Mouse (Mus musculus): Measurements from ENCODE around the gene Trim17. TPM values are rescaled to one million over a fixed set of nuclear protein-coding genes. Genes with fewer than 3 reads are reported as not detected.

The Trim17 gene
- total and polyA plus RNA-seq, 2 experiments from 2014 or later: 0.65 to 4.0 TPM

DNA sequence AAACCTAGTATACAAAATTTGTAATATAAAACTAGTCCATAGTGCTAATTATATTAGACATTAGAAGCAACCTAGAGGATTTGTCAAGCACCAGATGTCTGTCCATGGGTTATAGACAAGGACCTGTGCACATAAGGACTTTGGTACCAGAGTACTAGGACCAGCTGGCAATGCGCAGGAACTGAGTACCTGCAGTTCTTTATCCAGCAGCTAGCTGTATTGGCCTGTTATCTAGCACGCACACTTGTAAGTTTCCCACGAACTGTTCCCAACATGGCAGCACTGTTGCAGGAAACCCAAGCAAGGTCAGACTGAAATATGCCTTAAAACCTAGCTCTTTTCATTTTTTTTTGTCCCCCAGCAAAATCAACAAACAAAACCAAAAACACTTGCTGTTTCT lies 24.2 kb upstream of the Trim17 start:
- no peak overlapping the region for H3K27ac ChIP-seq (ENCODE audit: low read depth, low read length)
- H3K4me3 ChIP-seq (ENCODE audit: low read depth, low read length): no peak overlapping the region
- DNase-seq (no peak), ATAC-seq (no peak)
- H3K36me3 ChIP-seq (ENCODE audit: insufficient read depth): peaks cover 38% of the 10 kb centered on the region
- H3K4me2 ChIP-seq (ENCODE audit: low read depth): no peak overlapping the region
- TF ChIP-seq CTCF (IDR thresholded peaks at IDR 0.05; ENCODE audit: low read depth): no peak
- peaks cover 3% of the 10 kb centered on the region; the same call in 1 of the 2 replicates for H3K4me1 ChIP-seq (ENCODE audit: insufficient read depth)
- no peaks in the 10 kb centered on the region for H3K27me3 ChIP-seq (ENCODE audit: insufficient read depth, low read length)
- H3K9ac ChIP-seq: no peak overlapping the region
- 94% methylated on average over 3 of the region's 3 CpGs for WGBS
- no peaks in the 10 kb centered on the region for H3K9me3 ChIP-seq (ENCODE audit: low read length)

DNA sequence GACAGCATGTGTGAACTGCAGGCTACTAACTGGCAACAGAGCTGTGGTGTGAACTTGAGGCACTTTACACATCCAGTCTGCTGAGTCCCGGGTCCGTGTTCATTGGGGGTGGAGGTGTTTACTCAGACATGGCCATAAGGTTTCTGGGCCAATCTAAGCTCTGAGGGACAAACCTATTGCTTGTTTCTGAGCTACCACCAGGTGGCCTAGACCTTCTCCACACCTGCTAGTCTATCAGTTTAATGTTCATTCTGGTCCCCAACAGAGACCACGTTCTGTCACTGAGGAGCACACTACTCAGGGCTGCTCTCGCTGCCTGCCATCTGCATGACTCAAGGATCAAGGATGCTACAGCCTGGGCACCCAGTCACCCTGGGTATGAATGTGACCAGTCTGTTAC lies 22.9 kb upstream of the Trim17 start:
- Histone ChIP-seq H3K9ac (no peak overlapping the region), H3K9me3 (ENCODE audit: low read length) (no peaks in the 10 kb centered on the region), H3K27ac (ENCODE audit: low read depth, low read length) (no peak overlapping the region), H3K4me3 (ENCODE audit: low read depth, low read length) (no peak overlapping the region), H3K4me1 (ENCODE audit: insufficient read depth) (peaks cover 3% of the 10 kb centered on the region; the same call in 1 of the 2 replicates), H3K27me3 (ENCODE audit: insufficient read depth, low read length) (no peaks in the 10 kb centered on the region), H3K4me2 (ENCODE audit: low read depth) (no peak overlapping the region), H3K36me3 (ENCODE audit: insufficient read depth) (peaks cover 47% of the 10 kb centered on the region)
- no peak for DNase-seq
- WGBS: 81% methylated on average over 4 of the region's 4 CpGs
- TF ChIP-seq CTCF (IDR thresholded peaks at IDR 0.05; ENCODE audit: low read depth): peak; percentile 41
- peak; percentile 15; the same call in 1 of the 2 replicates for ATAC-seq

DNA sequence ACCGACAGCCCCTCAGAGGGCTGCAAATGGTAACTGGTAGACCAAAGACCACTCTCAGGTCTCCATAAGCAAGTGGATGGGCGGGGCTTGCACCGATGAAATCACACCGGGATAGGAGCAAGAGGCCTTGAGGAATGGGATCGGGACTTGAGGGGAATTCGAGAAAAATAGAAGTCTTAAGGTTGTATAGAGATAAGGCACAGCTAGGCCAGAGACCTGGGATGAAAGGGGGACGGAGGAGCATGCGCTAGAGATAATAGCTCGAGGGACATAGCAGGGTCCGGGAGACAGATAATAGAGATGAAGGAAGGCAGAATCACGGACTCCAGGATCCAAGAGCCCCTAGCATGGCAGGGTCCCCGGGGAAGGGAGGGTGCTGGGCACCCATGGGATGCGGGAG lies 16.6 kb upstream of the Trim17 start:
- no peaks in the 10 kb centered on the region for H3K27me3 ChIP-seq (ENCODE audit: insufficient read depth, low read length)
- no peaks in the 10 kb centered on the region for H3K9me3 ChIP-seq (ENCODE audit: low read length)
- H3K9ac ChIP-seq: peak overlapping the region; percentile 83
- H3K4me3 ChIP-seq (ENCODE audit: low read depth, low read length): peak overlapping the region; percentile 80
- DNase-seq (peak; percentile 41), ATAC-seq (no peak)
- WGBS: 2% methylated on average over 13 of the region's 13 CpGs
- TF ChIP-seq CTCF (IDR thresholded peaks at IDR 0.05; ENCODE audit: low read depth): no peak
- peaks cover 29% of the 10 kb centered on the region for H3K36me3 ChIP-seq (ENCODE audit: insufficient read depth)
- peak overlapping the region; percentile 93 for H3K27ac ChIP-seq (ENCODE audit: low read depth, low read length)
- H3K4me1 ChIP-seq (ENCODE audit: insufficient read depth): peaks cover 14% of the 10 kb centered on the region
- peak overlapping the region; percentile 81 for H3K4me2 ChIP-seq (ENCODE audit: low read depth)

DNA sequence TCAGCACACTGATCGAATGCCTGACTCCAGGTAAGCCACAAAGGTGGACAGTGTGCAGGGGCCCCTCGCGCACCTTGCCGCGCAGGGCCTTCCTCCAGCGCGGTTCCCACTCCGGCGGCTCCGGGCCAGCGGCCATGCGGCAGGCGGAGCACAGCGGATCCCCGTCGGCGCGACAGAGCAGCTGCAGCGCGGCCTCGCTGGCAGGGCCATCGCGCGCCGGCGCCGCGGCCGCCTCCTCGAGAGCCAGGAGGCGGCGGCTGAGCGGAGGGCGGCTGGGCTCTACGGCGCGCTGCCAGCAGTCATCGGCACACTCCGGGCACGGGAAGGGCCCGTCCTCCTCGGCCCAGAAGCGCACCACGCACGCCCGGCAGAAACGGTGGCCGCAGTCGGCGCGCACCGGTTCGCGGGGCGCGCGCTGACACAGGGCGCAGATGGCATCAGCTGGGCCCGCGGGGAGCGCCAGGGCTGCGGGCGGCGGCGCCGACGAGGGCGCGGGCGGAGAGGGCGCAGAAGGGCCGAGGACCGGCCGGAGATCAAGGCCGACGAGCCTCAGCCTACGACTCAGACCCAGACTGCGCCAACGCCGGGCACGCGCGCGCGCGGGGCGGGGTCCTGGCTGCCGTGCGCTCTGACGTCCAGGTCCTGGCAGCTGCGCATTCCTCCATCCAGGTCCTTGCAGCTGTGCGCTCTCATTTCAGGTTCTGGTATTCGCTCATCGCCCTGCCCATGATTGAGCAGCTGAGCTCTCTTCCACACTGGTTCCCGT lies 16.0 kb upstream of the Trim17 start, which contains the start of gene Rnf187:
Gene Rnf187, minus strand, starts transcription at position 595 of the 766 bp plus-strand sequence.
- Histone ChIP-seq H3K4me2 (ENCODE audit: low read depth) (peak within 1 kb of the TSS; percentile 81), H3K9ac (peak within 1 kb of the TSS; percentile 83), H3K4me3 (ENCODE audit: low read depth, low read length) (peak within 1 kb of the TSS; percentile 80), H3K27me3 (ENCODE audit: insufficient read depth, low read length) (no peaks in the 10 kb centered on the region), H3K36me3 (ENCODE audit: insufficient read depth) (peaks cover 23% of the 10 kb centered on the region), H3K9me3 (ENCODE audit: low read length) (no peaks in the 10 kb centered on the region), H3K27ac (ENCODE audit: low read depth, low read length) (peak within 1 kb of the TSS; percentile 93), H3K4me1 (ENCODE audit: insufficient read depth) (peaks cover 14% of the 10 kb centered on the region)
- 2% methylated on average over 89 of the region's 95 CpGs for WGBS
- ATAC-seq (peak; percentile 96), DNase-seq (peak; percentile 95)
- TF ChIP-seq CTCF (IDR thresholded peaks at IDR 0.05; ENCODE audit: low read depth): no peak; the same call in 1 of the 2 replicates

DNA sequence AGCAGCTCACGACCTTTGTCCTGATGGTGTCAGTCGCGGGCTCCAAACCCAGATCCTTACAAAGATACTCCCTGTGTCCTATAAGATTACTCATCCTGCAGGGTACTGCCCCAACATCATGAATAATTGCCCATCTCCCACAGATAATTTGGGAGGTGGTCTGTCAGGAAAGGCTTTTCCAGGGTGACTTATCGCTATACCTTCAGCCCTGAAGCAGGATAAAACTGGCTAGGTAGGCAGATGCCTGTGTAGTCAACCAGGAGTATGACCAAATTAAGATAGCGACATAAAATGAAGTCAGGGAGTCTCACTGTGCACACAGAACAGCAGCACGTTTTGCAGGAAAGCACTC lies 15.4 kb upstream of the Trim17 start:
- Histone ChIP-seq H3K9me3 (ENCODE audit: low read length) (no peaks in the 10 kb centered on the region), H3K4me1 (ENCODE audit: insufficient read depth) (peaks cover 14% of the 10 kb centered on the region), H3K4me3 (ENCODE audit: low read depth, low read length) (peak overlapping the region; percentile 80), H3K27me3 (ENCODE audit: insufficient read depth, low read length) (no peaks in the 10 kb centered on the region), H3K27ac (ENCODE audit: low read depth, low read length) (peak overlapping the region; percentile 93), H3K36me3 (ENCODE audit: insufficient read depth) (peaks cover 18% of the 10 kb centered on the region), H3K9ac (peak overlapping the region; percentile 83), H3K4me2 (ENCODE audit: low read depth) (peak overlapping the region; percentile 81)
- WGBS: 13% methylated on average over 6 of the region's 6 CpGs
- no peak for DNase-seq
- no peak for TF ChIP-seq CTCF (IDR thresholded peaks at IDR 0.05; ENCODE audit: low read depth)
- peak; percentile 16; the same call in 1 of the 2 replicates for ATAC-seq

DNA sequence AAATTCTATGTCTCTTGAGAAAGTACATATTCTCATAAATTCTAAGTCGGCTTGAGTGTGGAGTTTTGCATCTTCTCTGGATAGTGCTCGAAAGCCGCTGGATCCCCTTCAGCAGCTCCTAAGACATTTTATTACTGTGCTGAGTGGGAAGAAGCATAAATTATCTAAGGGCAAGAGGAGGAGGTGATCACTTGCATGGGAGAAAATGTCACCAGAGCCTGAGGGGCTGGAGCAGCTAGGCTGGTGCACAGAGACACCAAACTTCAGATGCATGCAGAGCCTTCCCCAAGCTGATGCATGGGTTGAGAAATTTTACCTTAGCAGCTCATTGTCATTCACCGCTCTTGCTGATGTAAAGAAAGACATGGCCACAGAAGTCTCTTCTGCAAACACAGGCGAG lies 10.3 kb upstream of the Trim17 start:
- Histone ChIP-seq H3K9ac (no peak overlapping the region), H3K4me3 (ENCODE audit: low read depth, low read length) (no peak overlapping the region), H3K4me1 (ENCODE audit: insufficient read depth) (peaks cover 5% of the 10 kb centered on the region; the same call in 1 of the 2 replicates), H3K27me3 (ENCODE audit: insufficient read depth, low read length) (no peaks in the 10 kb centered on the region), H3K9me3 (ENCODE audit: low read length) (no peaks in the 10 kb centered on the region), H3K27ac (ENCODE audit: low read depth, low read length) (no peak overlapping the region), H3K36me3 (ENCODE audit: insufficient read depth) (no peaks in the 10 kb centered on the region), H3K4me2 (ENCODE audit: low read depth) (no peak overlapping the region)
- ATAC-seq (no peak), DNase-seq (no peak)
- 75% methylated on average over 5 of the region's 5 CpGs for WGBS
- TF ChIP-seq CTCF (IDR thresholded peaks at IDR 0.05; ENCODE audit: low read depth): no peak

DNA sequence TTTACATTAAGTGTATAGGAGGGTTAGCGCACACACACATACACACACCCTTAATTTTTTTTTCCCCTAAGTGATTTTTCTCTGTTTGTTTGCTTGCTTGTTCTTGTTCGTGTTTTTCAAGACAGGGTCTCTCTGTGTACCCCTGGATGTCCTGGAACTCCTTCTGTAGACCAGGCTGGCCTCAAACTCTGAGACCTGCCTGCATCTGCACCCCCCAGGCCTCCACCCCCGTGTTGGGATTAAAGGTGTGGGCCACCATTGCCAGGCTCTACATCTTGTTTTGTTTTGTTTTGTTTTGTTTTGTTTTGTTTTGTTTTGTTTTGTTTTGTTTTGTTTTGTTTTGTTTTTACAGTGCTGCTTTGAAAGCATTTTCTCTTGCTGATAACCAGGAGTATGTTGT lies 7.2 kb upstream of the Trim17 start:
- ATAC-seq (no peak), DNase-seq (no peak)
- peak overlapping the region; percentile 65; the same call in 1 of the 2 replicates for H3K9ac ChIP-seq
- no peak overlapping the region for H3K4me3 ChIP-seq (ENCODE audit: low read depth, low read length)
- H3K9me3 ChIP-seq (ENCODE audit: low read length): no peaks in the 10 kb centered on the region
- no peaks in the 10 kb centered on the region for H3K36me3 ChIP-seq (ENCODE audit: insufficient read depth)
- no peaks in the 10 kb centered on the region for H3K27me3 ChIP-seq (ENCODE audit: insufficient read depth, low read length)
- no peak for TF ChIP-seq CTCF (IDR thresholded peaks at IDR 0.05; ENCODE audit: low read depth)
- peak overlapping the region; percentile 64 for H3K4me2 ChIP-seq (ENCODE audit: low read depth)
- peak overlapping the region; percentile 98 for H3K27ac ChIP-seq (ENCODE audit: low read depth, low read length)
- peaks cover 9% of the 10 kb centered on the region; the same call in 1 of the 2 replicates for H3K4me1 ChIP-seq (ENCODE audit: insufficient read depth)
- 73% methylated on average over 3 of the region's 3 CpGs for WGBS

Data from forebrain, postnatal 0 days (tissue).